In the genomic region with DNA sequence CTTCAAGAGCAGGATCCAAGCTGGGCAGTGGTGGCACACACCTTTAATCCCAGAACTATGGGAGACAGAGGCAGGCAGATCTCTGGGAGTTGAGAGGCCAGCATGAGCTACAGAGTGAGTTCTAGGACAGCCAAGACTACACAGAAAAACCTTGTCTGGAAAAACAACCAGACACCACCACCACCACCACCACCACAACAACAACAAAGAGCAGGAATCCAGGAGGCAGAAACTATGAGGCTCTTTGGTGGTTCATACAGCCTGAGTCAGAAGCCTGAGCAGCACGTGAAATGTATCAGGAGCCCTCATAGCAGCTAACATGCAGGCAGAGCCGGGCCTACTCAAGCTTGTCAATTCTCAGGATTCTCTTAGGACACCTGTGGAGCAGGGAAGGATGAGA, we compare ENCODE assay signal across 1 mouse cellular context.
TF ChIP-seq lines count a peak whose summit lies in the region.

No protein-coding gene starts in this region.

TF ChIP-seq in MEL, 35 proteins besides CTCF, POLR2A, EP300 and RAD21:
- TF ChIP-seq USF2 (IDR thresholded peaks at IDR 0.05; ENCODE audit: borderline replicate concordance in 1 of 2, insufficient read depth in 1 of 2, low read depth in 1 of 2, low read length in 2 of 2) (no peak), CHD1 (IDR thresholded peaks at IDR 0.05; ENCODE audit: low read depth, low read length) (no peak), MAX (IDR thresholded peaks at IDR 0.05; ENCODE audit: low read length) (no peak), TBP (IDR thresholded peaks at IDR 0.05; ENCODE audit: low read depth, low read length) (no peak), USF1 (IDR thresholded peaks at IDR 0.05; ENCODE audit: low read depth, low read length) (no peak), POLR2AphosphoS5 (IDR thresholded peaks at IDR 0.05; ENCODE audit: borderline replicate concordance, low read depth, low read length) (no peak), ETS1 (IDR thresholded peaks at IDR 0.05; ENCODE audit: low read depth, low read length) (no peak), ZC3H11A (IDR thresholded peaks at IDR 0.05; ENCODE audit: low read depth, low read length) (no peak), TAL1 (IDR thresholded peaks at IDR 0.05; ENCODE audit: low read length) (no peak), SMC3 (IDR thresholded peaks at IDR 0.05; ENCODE audit: low read depth, low read length) (no peak), MAZ (IDR thresholded peaks at IDR 0.05; ENCODE audit: low read depth, low read length) (no peak), TCF12 (IDR thresholded peaks at IDR 0.05; ENCODE audit: low read depth, low read length) (no peak), UBTF (IDR thresholded peaks at IDR 0.05; ENCODE audit: borderline replicate concordance, insufficient read depth, low read depth, low read length) (no peak)
